Mouse (Mus musculus) forebrain, embryonic 11.5 days (tissue): Measurements from ENCODE around the gene Psma3. TPM values are rescaled to one million over a fixed set of nuclear protein-coding genes. Genes with fewer than 3 reads are reported as not detected.

Experiments used
- ATAC-seq: fragments of 200-750 bp; cut with Nextera tagmentation; replicated peaks from 2 replicates; pipeline ENCODE4 v1.8.0; 2017; ENCODE audit warnings: moderate TSS enrichment; ENCODE audit not compliant: low FRiP score
- DNase-seq: peaks from one replicate; pipeline ENCODE4 v3.0.0-alpha.2; 2017; ENCODE audit warnings: low spot score
- H3K27ac ChIP-seq: fragments of 300-500 bp; sonication (generic); 2 replicates; pipeline ENCODE4 v1.5.1; 2014; ENCODE audit warnings: low read depth, low read length
- H3K27me3 ChIP-seq: fragments of 300-500 bp; sonication (generic); 2 replicates; pipeline ENCODE4 v1.6.1; 2014; ENCODE audit warnings: mild to moderate bottlenecking, low read length, mixed read lengths; ENCODE audit not compliant: control insufficient read depth, insufficient read depth
- H3K36me3 ChIP-seq: fragments of 300-500 bp; sonication (generic); 2 replicates; pipeline ENCODE4 v1.6.1; 2014; ENCODE audit warnings: mild to moderate bottlenecking, low read length, moderate library complexity, mixed read lengths; ENCODE audit not compliant: control insufficient read depth, insufficient read depth
- H3K4me1 ChIP-seq: fragments of 300-500 bp; sonication (generic); replicated peaks from 2 replicates; pipeline ENCODE4 v1.6.1; 2014; ENCODE audit warnings: low read length, mixed read lengths; ENCODE audit not compliant: control insufficient read depth, insufficient read depth
- H3K4me2 ChIP-seq: fragments of 300-500 bp; sonication (generic); 2 replicates; pipeline ENCODE4 v1.6.1; 2014; ENCODE audit warnings: low read depth, mild to moderate bottlenecking, low read length, moderate library complexity, mixed read lengths; ENCODE audit not compliant: severe bottlenecking
- H3K4me3 ChIP-seq: fragments of 300-500 bp; sonication (generic); 2 replicates; pipeline ENCODE4 v1.5.1; 2014; ENCODE audit warnings: low read depth, low read length
- H3K9ac ChIP-seq: fragments of 300-500 bp; sonication (generic); 2 replicates; pipeline ENCODE4 v1.6.1; 2014; ENCODE audit warnings: low read length
- H3K9me3 ChIP-seq: fragments of 300-500 bp; sonication (generic); 2 replicates; pipeline ENCODE4 v1.6.1; 2016; ENCODE audit warnings: low read length, mixed read lengths; ENCODE audit not compliant: control insufficient read depth
- WGBS: fragments of 180-500 bp; shearing (Covaris S2); extraction: QIAGEN DNeasy Blood & Tissue Kit; methylation state at CpG from one replicate; pipeline ENCODE4 v1.1.7; 2014; 5-methylcytosine and 5-hydroxymethylcytosine counted together
- polyA plus RNA-seq: library from polyadenylated mRNA; unstranded; fragments of >200 nt; fragmentation: Nextera tagmentation; extraction: Ambion mirVana; gene quantifications from 2 replicates; pipeline ENCODE4 v1.2.1, GENCODE M21; 2014

Gene Psma3
- polyA plus RNA-seq, 1 experiment from 2014 or later: 601 TPM

- WGBS: 73% methylated on average over 4 of the region's 4 CpGs
- ATAC-seq (no peak), DNase-seq (no peak)
- Histone ChIP-seq H3K4me1 (peaks cover 5% of the 10 kb centered on the region; the same call in 1 of the 2 replicates), H3K9ac (no peak overlapping the region), H3K4me2 (no peak overlapping the region), H3K36me3 (peaks cover 12% of the 10 kb centered on the region; the same call in 1 of the 2 replicates), H3K27me3 (no peaks in the 10 kb centered on the region), H3K27ac (no peak overlapping the region), H3K9me3 (no peaks in the 10 kb centered on the region), H3K4me3 (no peak overlapping the region)
Measured at GRCm38 (mm10) chr12:71009769-71010168, 35.3 kb downstream of the Psma3 start.

DNA sequence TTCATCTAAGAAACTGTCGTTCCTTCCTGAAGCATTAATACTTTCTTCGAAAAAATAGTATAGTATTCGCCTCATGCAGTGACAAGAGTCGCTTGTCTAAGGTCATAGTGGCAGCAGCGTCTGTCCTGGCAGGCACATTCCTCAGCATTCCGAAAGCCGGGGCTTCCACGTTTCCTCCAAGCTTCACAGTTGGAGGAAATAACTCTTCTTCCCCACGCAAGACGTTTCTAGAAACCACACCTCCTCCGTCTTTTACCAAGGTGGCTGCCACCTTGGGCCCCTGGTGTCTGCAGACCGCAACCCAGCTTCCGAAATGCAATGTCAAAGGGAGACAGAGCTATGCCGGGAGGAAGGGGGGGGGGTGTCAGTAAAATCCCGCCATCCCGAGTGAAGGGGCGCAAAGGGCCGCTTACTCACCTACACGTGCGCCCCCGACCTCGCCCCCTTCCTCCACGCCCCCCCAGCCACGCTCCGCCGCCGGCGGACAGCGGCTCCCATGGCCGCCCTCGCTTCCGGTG is 40.5 kb downstream of the Psma3 start:
- DNase-seq: no peak
- H3K9me3 ChIP-seq: no peaks in the 10 kb centered on the region
- H3K4me1 ChIP-seq: peaks cover 5% of the 10 kb centered on the region; the same call in 1 of the 2 replicates
- peak overlapping the region; percentile 95 for H3K27ac ChIP-seq
- peak overlapping the region; percentile 66 for H3K4me2 ChIP-seq
- WGBS: under 1% methylated on average over 31 of the region's 32 CpGs
- H3K27me3 ChIP-seq: no peaks in the 10 kb centered on the region
- H3K4me3 ChIP-seq: peak overlapping the region; percentile 98
- peaks cover under 1% of the 10 kb centered on the region; the same call in 1 of the 2 replicates for H3K36me3 ChIP-seq
- peak overlapping the region; percentile 84 for H3K9ac ChIP-seq
- ATAC-seq: no peak; the same call in 1 of the 2 replicates

- Histone ChIP-seq H3K27ac (peak within 1 kb of the TSS; percentile 95), H3K9me3 (no peaks in the 10 kb centered on the region), H3K27me3 (no peaks in the 10 kb centered on the region), H3K9ac (peak within 1 kb of the TSS; percentile 88), H3K36me3 (no peaks in the 10 kb centered on the region), H3K4me2 (peak within 1 kb of the TSS; percentile 69), H3K4me1 (peaks cover 5% of the 10 kb centered on the region; the same call in 1 of the 2 replicates), H3K4me3 (peak within 1 kb of the TSS; percentile 98)
- WGBS: under 1% methylated on average over 61 of the region's 61 CpGs
- ATAC-seq: peak; percentile 97
- peak; percentile 97 for DNase-seq
Measured at GRCm38 (mm10) chr12:71015363-71016210, 41.2 kb downstream of the Psma3 start, which contains the start of gene Arid4a. Gene Arid4a, plus strand, starts transcription at chr12:71015990.

DNA sequence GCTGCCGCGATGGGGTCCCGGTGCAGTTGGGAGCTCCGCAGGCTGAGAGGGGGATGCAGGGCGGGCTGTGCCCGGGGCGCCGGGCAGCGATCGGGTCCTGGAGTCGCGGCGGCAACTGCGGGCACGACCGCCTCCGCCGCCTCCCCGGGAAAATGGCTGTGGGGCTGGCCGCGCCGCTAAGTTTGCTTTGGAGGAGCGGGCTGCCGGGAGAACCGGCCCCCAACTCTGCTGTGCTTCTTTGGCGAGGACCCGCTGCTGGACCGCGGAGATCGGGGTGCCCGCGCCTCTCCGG is 41.7 kb downstream of the Psma3 start:
- DNase-seq (no peak), ATAC-seq (no peak)
- H3K9ac ChIP-seq: peak overlapping the region; percentile 88

DNA sequence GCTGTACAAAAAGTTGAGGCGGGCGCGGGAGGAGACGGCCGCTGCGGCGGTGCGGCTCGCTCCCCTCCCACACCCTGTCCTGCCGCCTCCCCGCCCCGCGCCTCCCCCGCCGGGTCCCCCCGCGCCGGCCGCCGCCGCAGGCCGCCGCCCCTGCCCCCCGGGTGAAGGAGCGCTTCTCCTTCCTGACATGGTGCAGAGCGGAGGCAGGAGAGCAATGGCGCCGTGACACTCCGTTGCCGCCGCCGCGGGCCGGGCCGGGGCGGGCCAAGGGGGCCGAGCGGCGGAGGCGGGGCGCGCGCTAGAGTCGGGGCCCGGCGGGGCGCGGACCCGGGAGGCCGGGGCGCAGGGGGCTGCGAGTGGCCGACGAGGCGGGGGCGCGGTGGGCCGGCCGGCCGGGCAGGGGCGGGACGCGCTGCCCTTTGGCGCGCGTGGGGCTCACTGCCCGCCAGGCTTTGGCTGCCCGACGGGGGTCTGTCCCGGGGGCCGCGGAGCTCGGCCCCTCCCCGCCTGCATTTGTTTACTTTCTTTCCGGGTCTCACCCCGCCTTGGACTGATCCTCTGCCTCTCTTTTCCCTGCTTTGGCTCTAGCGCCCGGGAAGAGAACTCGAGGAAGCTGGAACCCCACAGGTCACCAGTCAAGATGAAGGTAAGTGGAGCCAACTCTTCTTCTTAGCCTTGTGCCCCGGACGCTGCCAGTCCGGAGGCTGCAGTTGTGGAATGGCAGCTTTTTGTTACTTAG is 42.3 kb downstream of the Psma3 start:
- peak overlapping the region; percentile 91 for H3K27ac ChIP-seq
- peak overlapping the region; percentile 98 for H3K4me3 ChIP-seq
- H3K9ac ChIP-seq: peak overlapping the region; percentile 88
- no peaks in the 10 kb centered on the region; the same call in 1 of the 2 replicates for H3K36me3 ChIP-seq
- H3K9me3 ChIP-seq: no peaks in the 10 kb centered on the region
- WGBS: 1% methylated on average over 36 of the region's 82 CpGs
- ATAC-seq (peak; percentile 18), DNase-seq (peak; percentile 72)
- H3K4me2 ChIP-seq: peak overlapping the region; percentile 69
- no peaks in the 10 kb centered on the region for H3K27me3 ChIP-seq
- H3K4me1 ChIP-seq: peaks cover 5% of the 10 kb centered on the region; the same call in 1 of the 2 replicates

More for the DNA sequence above, 41.7 kb downstream of the Psma3 start:
- peak overlapping the region; percentile 69 for H3K4me2 ChIP-seq
- peaks cover 5% of the 10 kb centered on the region; the same call in 1 of the 2 replicates for H3K4me1 ChIP-seq
- peak overlapping the region; percentile 91 for H3K27ac ChIP-seq
- peak overlapping the region; percentile 98 for H3K4me3 ChIP-seq
- no peaks in the 10 kb centered on the region for H3K36me3 ChIP-seq
- under 1% methylated on average over 31 of the region's 33 CpGs for WGBS
- no peaks in the 10 kb centered on the region for H3K27me3 ChIP-seq
- no peaks in the 10 kb centered on the region for H3K9me3 ChIP-seq

GRCm38 (mm10) chr12:71017242-71017571 is 42.8 kb downstream of the Psma3 start:
- peak overlapping the region; percentile 88 for H3K9ac ChIP-seq
- no peak for ATAC-seq
- DNase-seq: no peak
- no peaks in the 10 kb centered on the region for H3K27me3 ChIP-seq
- H3K36me3 ChIP-seq: no peaks in the 10 kb centered on the region; the same call in 1 of the 2 replicates
- peak overlapping the region; percentile 98 for H3K4me3 ChIP-seq
- peaks cover 5% of the 10 kb centered on the region; the same call in 1 of the 2 replicates for H3K4me1 ChIP-seq
- WGBS: 23% methylated on average over 5 of the region's 5 CpGs
- H3K4me2 ChIP-seq: peak overlapping the region; percentile 69
- H3K9me3 ChIP-seq: no peaks in the 10 kb centered on the region
- no peak overlapping the region for H3K27ac ChIP-seq

GRCm38 (mm10) chr12:71017827-71018226 is 43.4 kb downstream of the Psma3 start:
- ATAC-seq (no peak), DNase-seq (no peak)
- Histone ChIP-seq H3K9me3 (no peaks in the 10 kb centered on the region), H3K4me2 (no peak overlapping the region), H3K36me3 (no peaks in the 10 kb centered on the region; the same call in 1 of the 2 replicates), H3K4me3 (no peak overlapping the region), H3K4me1 (peaks cover 5% of the 10 kb centered on the region; the same call in 1 of the 2 replicates), H3K9ac (no peak overlapping the region), H3K27ac (no peak overlapping the region), H3K27me3 (no peaks in the 10 kb centered on the region)
- 86% methylated on average over 10 of the region's 10 CpGs for WGBS

- H3K27me3 ChIP-seq: no peaks in the 10 kb centered on the region
- DNase-seq (no peak), ATAC-seq (no peak)
- H3K9ac ChIP-seq: no peak overlapping the region
- no peak overlapping the region for H3K4me2 ChIP-seq
- no peak overlapping the region for H3K27ac ChIP-seq
- no peak overlapping the region for H3K4me3 ChIP-seq
- WGBS: 94% methylated on average over 8 of the region's 8 CpGs
- no peaks in the 10 kb centered on the region for H3K9me3 ChIP-seq
- peaks cover 2% of the 10 kb centered on the region; the same call in 1 of the 2 replicates for H3K4me1 ChIP-seq
- no peaks in the 10 kb centered on the region; the same call in 1 of the 2 replicates for H3K36me3 ChIP-seq
Measured at GRCm38 (mm10) chr12:71019211-71019610, 44.8 kb downstream of the Psma3 start.
